Mouse (Mus musculus) neural tube, embryonic 13.5 days (tissue): Measurements from ENCODE around the gene Tspan2. TPM values are rescaled to one million over a fixed set of nuclear protein-coding genes. Genes with fewer than 3 reads are reported as not detected.

Source experiments
- ATAC-seq: fragments of 200-750 bp; cut with Nextera tagmentation; 2 replicates; pipeline ENCODE4 v1.8.0; 2017; ENCODE audit warnings: low read depth, mild to moderate bottlenecking, moderate TSS enrichment, moderate library complexity
- H3K27ac ChIP-seq: fragments of 300-500 bp; sonication (generic); replicated peaks from 2 replicates; pipeline ENCODE4 v1.5.1; 2015; ENCODE audit warnings: moderate library complexity, mild to moderate bottlenecking, inconsistent platforms
- H3K27me3 ChIP-seq: fragments of 300-500 bp; sonication (generic); 2 replicates; pipeline ENCODE4 v1.6.1; 2015; ENCODE audit warnings: mild to moderate bottlenecking, inconsistent platforms
- H3K36me3 ChIP-seq: fragments of 300-500 bp; sonication (generic); 2 replicates; pipeline ENCODE4 v1.6.1; 2015; ENCODE audit warnings: mild to moderate bottlenecking, inconsistent platforms
- H3K4me1 ChIP-seq: fragments of 300-500 bp; sonication (generic); replicated peaks from 2 replicates; pipeline ENCODE4 v1.6.1; 2015; ENCODE audit warnings: inconsistent platforms
- H3K4me2 ChIP-seq: fragments of 300-500 bp; sonication (generic); 2 replicates; pipeline ENCODE4 v1.6.1; 2015; ENCODE audit warnings: inconsistent platforms, mild to moderate bottlenecking, moderate library complexity
- H3K4me3 ChIP-seq: fragments of 300-500 bp; sonication (generic); 2 replicates; pipeline ENCODE4 v1.5.1; 2015; ENCODE audit warnings: mild to moderate bottlenecking, inconsistent platforms
- H3K9ac ChIP-seq: fragments of 300-500 bp; sonication (generic); 2 replicates; pipeline ENCODE4 v1.6.1; 2015; ENCODE audit warnings: moderate library complexity, mild to moderate bottlenecking, inconsistent platforms
- H3K9me3 ChIP-seq: fragments of 300-500 bp; sonication (generic); 2 replicates; pipeline ENCODE4 v1.6.1; 2016; ENCODE audit warnings: inconsistent platforms
- polyA plus RNA-seq: library from polyadenylated mRNA; unstranded; fragments of >200 nt; fragmentation: Nextera tagmentation; extraction: Ambion mirVana; gene quantifications from 2 replicates; pipeline ENCODE4 v1.2.1, GENCODE M21; 2015

Tspan2 gene
- polyA plus RNA-seq, 1 experiment from 2014 or later: 10.6 TPM

- Histone ChIP-seq H3K9me3 (no peaks in the 10 kb centered on the region), H3K27ac (no peak overlapping the region)
- ATAC-seq: no peak
Measured at GRCm38 (mm10) chr3:102848661-102849060, 114.3 kb downstream of the Tspan2 start.

More at GRCm38 (mm10) chr3:102848661-102849060, 114.3 kb downstream of the Tspan2 start:
- H3K27me3 ChIP-seq: no peaks in the 10 kb centered on the region
- no peak overlapping the region for H3K4me3 ChIP-seq
- no peaks in the 10 kb centered on the region for H3K36me3 ChIP-seq
- no peak overlapping the region for H3K9ac ChIP-seq
- H3K4me2 ChIP-seq: no peak overlapping the region
- no peaks in the 10 kb centered on the region for H3K4me1 ChIP-seq

Other genes starting within 250 kb of the Tspan2 start
- gene Tshb, start 48.2 kb downstream of the Tspan2 start, polyA plus RNA-seq: 0.04 and 0.72 TPM in 2 replicates
- not detected in 2 replicates for gene Sycp1, start 201.6 kb downstream of the Tspan2 start, polyA plus RNA-seq
- gene Nr1h5, start 229.6 kb downstream of the Tspan2 start, polyA plus RNA-seq: 0.15 TPM in 1 of 2 replicates, not detected in the other